Mouse (Mus musculus): Measurements from ENCODE around the gene Iqcf5.

DNA sequence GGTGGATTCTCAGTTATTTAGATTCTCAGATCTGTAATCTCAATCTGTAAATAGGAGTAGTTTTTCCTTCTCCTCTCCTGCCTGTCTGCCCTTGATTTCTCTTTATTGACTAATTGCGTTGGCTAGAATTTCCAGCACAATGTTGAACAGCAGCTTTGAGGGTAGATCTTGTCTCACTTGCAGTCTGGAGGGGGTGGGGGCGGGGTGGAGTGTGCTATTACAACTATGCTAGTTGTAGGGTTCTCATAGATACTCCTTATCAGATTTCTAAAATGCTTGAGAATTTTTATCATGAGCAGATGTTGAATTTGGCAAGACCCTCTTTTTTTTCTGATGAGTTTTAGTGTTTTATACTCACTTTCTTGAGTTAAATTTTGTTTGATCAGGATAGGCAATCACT, 5.1 kb downstream of the Iqcf5 start:
- TF ChIP-seq POLR2A (IDR thresholded peaks at IDR 0.05; ENCODE audit: control insufficient read depth, extremely low read depth, insufficient read depth, low read length, poor library complexity) (no peak), CTCF (IDR thresholded peaks at IDR 0.05; ENCODE audit: borderline replicate concordance, control insufficient read depth, extremely low read depth, insufficient read depth, low read length, poor library complexity) (no peak)
